26 mouse cellular contexts compared by ENCODE assay signal in genomic region chr5:114428621-114429020, GRCm38 (mm10). TPM values are rescaled to one million over a fixed set of nuclear protein-coding genes. Genes with fewer than 3 reads are reported as not detected.
DNase-seq lines count a peak whose midpoint lies in the region; ATAC-seq and TF ChIP-seq lines count a peak whose summit lies in the region.
"Had no signal": no experiment of that assay in that cellular context is flagged by ENCODE, and none has a peak within 500 bp of the region (broad histone marks: within the 10 kb centered on the region; RNA-seq: fewer than 3 reads in every experiment).

No protein-coding gene starts in this region.

- DNase-seq in cerebellum, postnatal 10 days, result peak; percentile 65 to 75
- no peak for DNase-seq in cerebellum, adult 2 months
- DNase-seq in hindbrain, embryonic 10.5 days (ENCODE audit: low spot score), result no peak
- no peak for DNase-seq in neural tube, embryonic 10.5 days (ENCODE audit: extremely low spot score, low spot score)
- peak; percentile 42 for DNase-seq in mesoderm, embryonic 11.5 days (ENCODE audit: low read depth, low spot score)
- no peak for DNase-seq in right cerebral cortex, postnatal 36 days (ENCODE audit: low spot score in 2 of 2)
- DNase-seq: adrenal gland, adult 2 months; adrenal gland, postnatal 36 days; cerebellum, adult 8-10 months; forebrain, postnatal 0 days; heart, postnatal 14 days; kidney, postnatal 25 days; right cerebral cortex, postnatal 25 days; spleen, adult 18-20 months; thymus, postnatal 25 days had no signal

- H3K4me2 ChIP-seq in hindbrain, embryonic 15.5 days, result no peak overlapping the region
- H3K4me2 ChIP-seq in neural tube, embryonic 13.5 days, result no peak overlapping the region
- H3K4me2 ChIP-seq: forebrain, embryonic 12.5 days; liver, embryonic 11.5 days; lung, embryonic 15.5 days; midbrain, embryonic 11.5 days had no signal

- no peak overlapping the region for H3K4me3 ChIP-seq in cerebellum, adult 2 months (replicated peaks; ENCODE audit: insufficient read depth, low read depth, low read length)
- H3K4me3 ChIP-seq in hindbrain, embryonic 15.5 days, result no peak overlapping the region
- H3K4me3 ChIP-seq in hindbrain, embryonic 10.5 days, result no peak overlapping the region
- no peak overlapping the region for H3K4me3 ChIP-seq in neural tube, embryonic 13.5 days
- H3K4me3 ChIP-seq: erythroblast, embryonic 14.5 days; forebrain, embryonic 12.5 days; left cerebral cortex, adult 2 months; lung, embryonic 15.5 days had no signal

- no peaks in the 10 kb centered on the region for H3K9me3 ChIP-seq in hindbrain, embryonic 15.5 days
- H3K9me3 ChIP-seq in hindbrain, embryonic 10.5 days, result no peaks in the 10 kb centered on the region
- H3K9me3 ChIP-seq in neural tube, embryonic 13.5 days, result no peaks in the 10 kb centered on the region
- H3K9me3 ChIP-seq: forebrain, embryonic 12.5 days; lung, embryonic 15.5 days had no signal

- 29% methylated on average over 18 of the region's 18 CpGs for WGBS in cerebellum, adult 2 months
- WGBS in hindbrain, embryonic 15.5 days, result 62% methylated on average over 18 of the region's 18 CpGs
- WGBS in hindbrain, embryonic 10.5 days, result 85% methylated on average over 18 of the region's 18 CpGs
- WGBS in neural tube, embryonic 13.5 days, result 38% methylated on average over 18 of the region's 18 CpGs

- H3K27ac ChIP-seq in cerebellum, adult 2 months (ENCODE audit: insufficient read depth, low read length), result no peak overlapping the region
- H3K27ac ChIP-seq in hindbrain, embryonic 15.5 days (replicated peaks), result peak overlapping the region; percentile 40
- H3K27ac ChIP-seq in hindbrain, embryonic 10.5 days, result no peak overlapping the region
- H3K27ac ChIP-seq in neural tube, embryonic 13.5 days (replicated peaks), result peak overlapping the region; percentile 70
- H3K27ac ChIP-seq: forebrain, embryonic 12.5 days; left cerebral cortex, adult 2 months; lung, embryonic 15.5 days had no signal

- H3K4me1 ChIP-seq in cerebellum, adult 2 months (ENCODE audit: control insufficient read depth, insufficient read depth, low read length), result no peaks in the 10 kb centered on the region; the same call in 1 of the 2 replicates
- peaks cover 25% of the 10 kb centered on the region for H3K4me1 ChIP-seq in hindbrain, embryonic 15.5 days (replicated peaks)
- H3K4me1 ChIP-seq in hindbrain, embryonic 10.5 days (replicated peaks), result peaks cover 8% of the 10 kb centered on the region; the same call in 1 of the 2 replicates
- H3K4me1 ChIP-seq in neural tube, embryonic 13.5 days (replicated peaks), result peaks cover 41% of the 10 kb centered on the region

- no peaks in the 10 kb centered on the region for H3K36me3 ChIP-seq in hindbrain, embryonic 15.5 days
- H3K36me3 ChIP-seq in hindbrain, embryonic 10.5 days, result no peaks in the 10 kb centered on the region
- H3K36me3 ChIP-seq in neural tube, embryonic 13.5 days, result no peaks in the 10 kb centered on the region
- H3K36me3 ChIP-seq: forebrain, embryonic 12.5 days; lung, embryonic 15.5 days had no signal

- peak; percentile 40 for ATAC-seq in hindbrain, embryonic 15.5 days (ENCODE audit: low FRiP score, low read depth)
- ATAC-seq in neural tube, embryonic 13.5 days (ENCODE audit: low read depth), result peak; percentile 48
- ATAC-seq: activated CD4-positive, CD25-positive, alpha-beta regulatory T cell, adult 4 months; forebrain, postnatal 0 days; intestine, embryonic 16.5 days had no signal

- no peak for TF ChIP-seq CTCF in cerebellum, adult 2 months (IDR thresholded peaks at IDR 0.05; ENCODE audit: borderline replicate concordance, insufficient read depth, low read depth, low read length)

- H3K27me3 ChIP-seq in cerebellum, adult 2 months (ENCODE audit: control insufficient read depth, insufficient read depth, low read length), result no peaks in the 10 kb centered on the region
- no peaks in the 10 kb centered on the region for H3K27me3 ChIP-seq in hindbrain, embryonic 15.5 days
- H3K27me3 ChIP-seq in hindbrain, embryonic 10.5 days (ENCODE audit: insufficient read depth, poor library complexity, severe bottlenecking), result no peaks in the 10 kb centered on the region
- no peaks in the 10 kb centered on the region for H3K27me3 ChIP-seq in neural tube, embryonic 13.5 days
- H3K27me3 ChIP-seq: CH12.LX; forebrain, embryonic 12.5 days; lung, embryonic 15.5 days had no signal

- TF ChIP-seq POLR2A in cerebellum, adult 2 months (IDR thresholded peaks at IDR 0.05; ENCODE audit: borderline replicate concordance, insufficient read depth, low read length), result no peak

- H3K9ac ChIP-seq in hindbrain, embryonic 15.5 days, result no peak overlapping the region
- H3K9ac ChIP-seq in neural tube, embryonic 13.5 days, result peak overlapping the region; percentile 53
- H3K9ac ChIP-seq: forebrain, embryonic 12.5 days; forebrain, postnatal 0 days; lung, embryonic 15.5 days had no signal

RNA-seq across cellular contexts. Expression of gene Mmab, which starts 15.2 kb away (rescaled TPM):
- 16.9 and 19.2 TPM in 2 replicates for polyA plus RNA-seq in cerebellum, adult 2 months (2012; rRNA removed)
- 34.2 and 36.3 TPM in 2 replicates for polyA plus RNA-seq in hindbrain, embryonic 15.5 days (2015; fragmentation: Nextera tagmentation; extraction: Ambion mirVana)
- 30.1 TPM in 2 replicates for polyA plus RNA-seq in hindbrain, embryonic 10.5 days (2016; fragmentation: Nextera tagmentation; extraction: Ambion mirVana)
- polyA plus RNA-seq in neural tube, embryonic 13.5 days (2015; fragmentation: Nextera tagmentation; extraction: Ambion mirVana), result 25.2 and 28.2 TPM in 2 replicates

RNA-seq across cellular contexts. Expression of gene Mvk, which starts 15.4 kb away (rescaled TPM):
- polyA plus RNA-seq in cerebellum, adult 2 months (2012; rRNA removed), result 37.1 and 38.8 TPM in 2 replicates
- polyA plus RNA-seq in hindbrain, embryonic 15.5 days (2015; fragmentation: Nextera tagmentation; extraction: Ambion mirVana), result 74.6 and 78.0 TPM in 2 replicates
- 60.9 and 66.6 TPM in 2 replicates for polyA plus RNA-seq in hindbrain, embryonic 10.5 days (2016; fragmentation: Nextera tagmentation; extraction: Ambion mirVana)
- polyA plus RNA-seq in neural tube, embryonic 13.5 days (2015; fragmentation: Nextera tagmentation; extraction: Ambion mirVana), result 50.5 and 57.5 TPM in 2 replicates

RNA-seq across cellular contexts. Expression of gene Ube3b, which starts 48.2 kb away (rescaled TPM):
- polyA plus RNA-seq in cerebellum, adult 2 months (2012; rRNA removed), result 62.9 and 63.9 TPM in 2 replicates
- polyA plus RNA-seq in hindbrain, embryonic 15.5 days (2015; fragmentation: Nextera tagmentation; extraction: Ambion mirVana), result 39.6 and 41.3 TPM in 2 replicates
- polyA plus RNA-seq in hindbrain, embryonic 10.5 days (2016; fragmentation: Nextera tagmentation; extraction: Ambion mirVana), result 52.5 and 56.2 TPM in 2 replicates
- polyA plus RNA-seq in neural tube, embryonic 13.5 days (2015; fragmentation: Nextera tagmentation; extraction: Ambion mirVana), result 40.3 and 42.5 TPM in 2 replicates

RNA-seq across cellular contexts. Expression of gene Kctd10, which starts 48.3 kb away (rescaled TPM):
- 42.5 and 44.3 TPM in 2 replicates for polyA plus RNA-seq in cerebellum, adult 2 months (2012; rRNA removed)
- 62.2 and 63.9 TPM in 2 replicates for polyA plus RNA-seq in hindbrain, embryonic 15.5 days (2015; fragmentation: Nextera tagmentation; extraction: Ambion mirVana)
- polyA plus RNA-seq in hindbrain, embryonic 10.5 days (2016; fragmentation: Nextera tagmentation; extraction: Ambion mirVana), result 114 and 124 TPM in 2 replicates
- polyA plus RNA-seq in neural tube, embryonic 13.5 days (2015; fragmentation: Nextera tagmentation; extraction: Ambion mirVana), result 73.0 and 82.3 TPM in 2 replicates

Comparison
In these comparisons a context has a peak if more than half of its experiments do, and no peak if none do; other contexts are left out.
1. DNase-seq: peak in cerebellum, postnatal 10 days (2 of 2) and mesoderm, embryonic 11.5 days (single experiment); none in cerebellum, adult 2 months (0 of 2), hindbrain, embryonic 10.5 days (single experiment), neural tube, embryonic 10.5 days (single experiment) and right cerebral cortex, postnatal 36 days (0 of 2).
2. H3K27ac ChIP-seq: peak in hindbrain, embryonic 15.5 days (single experiment) and neural tube, embryonic 13.5 days (single experiment); none in cerebellum, adult 2 months (single experiment) and hindbrain, embryonic 10.5 days (single experiment).